Mouse (Mus musculus) stomach, embryonic 15.5 days (tissue): ENCODE results near the gene Fam71b. TPM values are rescaled to one million over a fixed set of nuclear protein-coding genes. Genes with fewer than 3 reads are reported as not detected.

Experiments used
- ATAC-seq: fragments of 200-750 bp; cut with Nextera tagmentation; 2 replicates; pipeline ENCODE4 v1.8.0; 2017; ENCODE audit warnings: low read depth, moderate number of reproducible peaks, moderate TSS enrichment; ENCODE audit not compliant: insufficient read depth, low FRiP score
- H3K27ac ChIP-seq: fragments of 300-500 bp; sonication (generic); 2 replicates; pipeline ENCODE4 v1.5.1; 2015; ENCODE audit warnings: mild to moderate bottlenecking, inconsistent platforms
- H3K27me3 ChIP-seq: fragments of 300-500 bp; sonication (generic); replicated peaks from 2 replicates; pipeline ENCODE4 v1.6.1; 2015; ENCODE audit warnings: inconsistent platforms
- H3K36me3 ChIP-seq: fragments of 300-500 bp; sonication (generic); 2 replicates; pipeline ENCODE4 v1.6.1; 2015; ENCODE audit warnings: inconsistent platforms
- H3K4me1 ChIP-seq: fragments of 300-500 bp; sonication (generic); 2 replicates; pipeline ENCODE4 v1.6.1; 2015; ENCODE audit warnings: inconsistent platforms
- H3K4me2 ChIP-seq: fragments of 300-500 bp; sonication (generic); 2 replicates; pipeline ENCODE4 v1.6.1; 2015; ENCODE audit warnings: mild to moderate bottlenecking, inconsistent platforms
- H3K4me3 ChIP-seq: fragments of 300-500 bp; sonication (generic); replicated peaks from 2 replicates; pipeline ENCODE4 v1.5.1; 2015; ENCODE audit warnings: inconsistent platforms
- H3K9ac ChIP-seq: fragments of 300-500 bp; sonication (generic); 2 replicates; pipeline ENCODE4 v1.6.1; 2015; ENCODE audit warnings: inconsistent platforms
- H3K9me3 ChIP-seq: fragments of 300-500 bp; sonication (generic); 2 replicates; pipeline ENCODE4 v1.6.1; 2016; ENCODE audit warnings: inconsistent platforms
- WGBS: fragments of 180-500 bp; shearing (Covaris S2); methylation state at CpG from one replicate; pipeline ENCODE4 v1.1.7; 2015; 5-methylcytosine and 5-hydroxymethylcytosine counted together
- polyA plus RNA-seq: library from polyadenylated mRNA; unstranded; fragments of >200 nt; fragmentation: Nextera tagmentation; extraction: Ambion mirVana; gene quantifications from 2 replicates; pipeline ENCODE4 v1.2.1, GENCODE M21; 2015

Gene Fam71b
- polyA plus RNA-seq, 1 experiment from 2014 or later = not detected

- Histone ChIP-seq H3K9me3 (no peaks in the 10 kb centered on the region), H3K9ac (no peak overlapping the region), H3K27ac (no peak overlapping the region), H3K27me3 (no peaks in the 10 kb centered on the region), H3K36me3 (no peaks in the 10 kb centered on the region), H3K4me1 (no peaks in the 10 kb centered on the region), H3K4me2 (no peak overlapping the region), H3K4me3 (no peak overlapping the region)
- WGBS = 71% methylated on average over 6 of the region's 6 CpGs
- ATAC-seq = no peak
Observed at GRCm38 (mm10) chr11:46388438-46388837, 7.9 kb upstream of the Fam71b start.

- no peak within 1 kb of the TSS for H3K9ac ChIP-seq
- no peaks in the 10 kb centered on the region for H3K27me3 ChIP-seq
- no peak within 1 kb of the TSS for H3K4me2 ChIP-seq
- no peaks in the 10 kb centered on the region for H3K36me3 ChIP-seq
- H3K4me3 ChIP-seq = no peak within 1 kb of the TSS
- ATAC-seq = no peak
- WGBS = 75% methylated on average over 13 of the region's 13 CpGs
- H3K27ac ChIP-seq = no peak within 1 kb of the TSS
- H3K4me1 ChIP-seq = no peaks in the 10 kb centered on the region
- H3K9me3 ChIP-seq = no peaks in the 10 kb centered on the region
Observed at GRCm38 (mm10) chr11:46389336-46390117, 6.8 kb upstream of the Fam71b start, which contains the start of gene Itk. TSS of gene Itk (minus strand) at chr11:46389515.

DNA sequence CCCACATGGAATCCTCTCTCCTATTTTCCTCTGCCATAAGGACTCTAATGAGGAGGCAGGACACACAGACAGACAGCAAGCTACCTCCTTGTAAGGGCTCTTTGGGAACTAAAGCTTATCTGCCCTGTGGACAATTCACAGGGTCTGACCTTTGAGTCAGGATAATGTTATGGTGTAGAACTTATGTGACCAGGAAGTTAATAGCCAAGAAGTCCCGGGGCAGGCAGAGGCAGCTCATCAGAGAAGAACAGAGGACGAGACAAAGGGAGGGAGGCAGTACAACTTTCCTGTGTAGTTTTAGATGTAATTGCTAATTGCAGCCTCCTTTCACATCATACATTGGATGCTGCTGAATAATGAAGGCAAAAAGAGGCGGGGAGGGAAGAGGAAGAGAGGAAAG is 5.7 kb upstream of the Fam71b start:
- no peaks in the 10 kb centered on the region for H3K27me3 ChIP-seq

GRCm38 (mm10) chr11:46392890-46393289 is 3.5 kb upstream of the Fam71b start:
- ATAC-seq = no peak
- Histone ChIP-seq H3K27me3 (no peaks in the 10 kb centered on the region), H3K36me3 (no peaks in the 10 kb centered on the region), H3K4me3 (no peak overlapping the region), H3K4me1 (no peaks in the 10 kb centered on the region), H3K9me3 (no peaks in the 10 kb centered on the region), H3K4me2 (no peak overlapping the region), H3K9ac (no peak overlapping the region), H3K27ac (no peak overlapping the region)
- 69% methylated on average over 7 of the region's 7 CpGs for WGBS

More for the DNA sequence above, 5.7 kb upstream of the Fam71b start:
- Histone ChIP-seq H3K4me3 (no peak overlapping the region), H3K4me2 (no peak overlapping the region), H3K4me1 (no peaks in the 10 kb centered on the region), H3K27ac (no peak overlapping the region), H3K36me3 (no peaks in the 10 kb centered on the region), H3K9ac (no peak overlapping the region), H3K9me3 (no peaks in the 10 kb centered on the region)
- 62% methylated on average over 3 of the region's 3 CpGs for WGBS
- no peak for ATAC-seq

DNA sequence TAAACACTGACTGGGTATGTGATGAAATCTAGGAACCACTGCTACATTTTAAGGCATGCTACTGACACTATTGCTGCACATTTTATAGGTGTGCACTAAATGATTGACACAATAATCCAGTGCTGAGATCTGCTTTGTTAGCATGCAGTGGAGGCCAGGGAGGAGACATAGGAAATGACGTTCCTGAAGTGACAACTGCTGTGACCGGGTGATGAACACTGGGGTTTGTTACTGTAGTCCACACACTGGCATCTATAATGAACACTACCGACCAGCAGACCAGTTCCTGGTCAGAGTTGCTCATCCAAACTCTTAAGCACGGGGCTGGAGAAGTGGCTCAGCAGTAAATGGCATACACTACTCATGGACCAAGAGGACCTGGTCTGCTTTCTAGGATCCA is 2.9 kb upstream of the Fam71b start:
- ATAC-seq = no peak
- H3K9ac ChIP-seq = no peak overlapping the region
- H3K27me3 ChIP-seq = no peaks in the 10 kb centered on the region
- no peak overlapping the region for H3K27ac ChIP-seq
- no peak overlapping the region for H3K4me2 ChIP-seq
- no peaks in the 10 kb centered on the region for H3K4me1 ChIP-seq
- H3K36me3 ChIP-seq = no peaks in the 10 kb centered on the region
- 80% methylated on average over 4 of the region's 4 CpGs for WGBS
- H3K4me3 ChIP-seq = no peak overlapping the region
- H3K9me3 ChIP-seq = no peaks in the 10 kb centered on the region

DNA sequence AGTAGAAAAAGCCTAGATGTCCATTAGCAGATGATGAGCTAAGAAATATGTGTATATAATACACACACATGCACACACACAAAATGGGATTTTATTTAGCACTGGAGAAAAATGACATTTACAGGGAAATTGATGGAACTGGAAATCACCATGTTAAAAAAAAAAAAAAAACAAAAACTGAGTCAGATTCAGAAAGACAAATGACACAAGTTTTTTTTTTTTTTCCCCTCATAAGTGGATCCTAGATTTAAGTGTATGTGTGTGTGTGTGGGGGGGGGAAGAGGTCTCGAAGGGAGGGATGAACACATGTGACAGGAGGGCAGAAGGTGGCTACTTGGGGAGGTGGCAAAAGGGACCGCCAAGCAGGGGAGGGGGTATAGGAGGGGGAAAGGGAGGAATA is 1.3 kb upstream of the Fam71b start:
- no peak overlapping the region for H3K4me2 ChIP-seq
- ATAC-seq = no peak
- H3K4me1 ChIP-seq = no peaks in the 10 kb centered on the region
- WGBS = 74% methylated on average over 2 of the region's 2 CpGs
- H3K27me3 ChIP-seq = no peaks in the 10 kb centered on the region
- H3K4me3 ChIP-seq = no peak overlapping the region
- no peaks in the 10 kb centered on the region for H3K36me3 ChIP-seq
- H3K9ac ChIP-seq = no peak overlapping the region
- H3K9me3 ChIP-seq = no peaks in the 10 kb centered on the region
- H3K27ac ChIP-seq = no peak overlapping the region

DNA sequence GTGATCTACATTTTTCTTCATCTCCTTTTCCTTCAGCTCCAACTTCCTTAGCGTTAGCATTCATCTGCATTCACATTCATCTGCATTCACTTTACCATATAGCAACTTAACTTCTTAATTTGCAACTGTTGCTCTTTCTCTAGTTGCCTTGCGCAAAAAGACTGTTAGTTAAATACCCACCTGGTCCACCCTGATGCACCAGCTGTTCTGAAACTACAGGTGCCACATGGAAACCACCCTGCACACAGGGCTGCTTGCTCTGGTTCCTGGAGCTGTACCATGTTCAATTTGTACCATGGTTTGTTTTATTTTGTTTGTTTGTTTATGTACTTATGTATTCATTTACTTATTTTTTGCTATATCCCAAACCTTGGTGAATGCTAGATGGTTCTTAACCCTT is 661 bp upstream of the Fam71b start:
- H3K36me3 ChIP-seq = no peaks in the 10 kb centered on the region
- H3K4me1 ChIP-seq = no peaks in the 10 kb centered on the region
- H3K4me3 ChIP-seq = no peak overlapping the region
- WGBS = 87% methylated on average over 2 of the region's 2 CpGs
- H3K27me3 ChIP-seq = no peaks in the 10 kb centered on the region
- no peak overlapping the region for H3K9ac ChIP-seq
- no peak overlapping the region for H3K4me2 ChIP-seq
- no peaks in the 10 kb centered on the region for H3K9me3 ChIP-seq
- no peak overlapping the region for H3K27ac ChIP-seq
- ATAC-seq = no peak

DNA sequence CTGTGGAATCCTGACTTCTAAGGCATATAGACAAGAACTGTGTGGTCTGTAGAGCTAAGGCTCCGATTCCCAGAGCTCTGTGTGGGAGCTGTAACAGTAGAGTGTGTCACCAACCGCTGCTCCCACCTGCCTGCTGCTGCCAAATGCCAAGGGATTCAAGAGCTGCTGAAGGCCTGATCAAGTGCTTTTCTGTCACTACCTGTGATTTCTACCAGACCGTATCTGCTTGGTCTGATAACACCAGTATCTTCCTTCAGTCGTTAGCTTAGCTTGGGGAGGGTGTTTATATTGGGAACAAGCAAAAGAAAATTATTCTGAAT is 461 bp downstream of the Fam71b start:
- WGBS = 72% methylated on average over 4 of the region's 4 CpGs
- no peaks in the 10 kb centered on the region for H3K9me3 ChIP-seq
- no peaks in the 10 kb centered on the region for H3K36me3 ChIP-seq
- no peak overlapping the region for H3K4me3 ChIP-seq
- no peak overlapping the region for H3K27ac ChIP-seq
- H3K9ac ChIP-seq = no peak overlapping the region
- H3K4me2 ChIP-seq = no peak overlapping the region
- H3K27me3 ChIP-seq = no peaks in the 10 kb centered on the region
- no peaks in the 10 kb centered on the region for H3K4me1 ChIP-seq
- no peak for ATAC-seq

DNA sequence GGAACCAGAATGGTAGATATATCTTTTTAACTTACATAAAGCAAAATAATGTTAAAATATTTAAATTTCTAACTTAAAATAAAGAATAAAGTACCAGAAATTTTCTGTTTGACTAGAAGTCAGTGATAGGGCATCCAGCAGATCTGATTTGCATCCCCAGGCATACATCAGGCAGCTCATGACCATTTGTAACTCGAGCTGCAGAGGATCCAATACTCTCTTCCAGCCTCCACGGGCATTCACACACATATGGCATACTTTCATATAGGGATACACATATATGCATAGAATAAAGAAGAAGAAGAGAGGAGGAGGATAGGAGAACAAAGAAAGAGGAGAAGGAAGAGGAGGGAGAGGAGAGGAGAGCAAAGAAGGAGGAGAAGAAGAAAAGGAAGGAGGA is 1.5 kb downstream of the Fam71b start:
- H3K9ac ChIP-seq = no peak overlapping the region
- whole genome bisulfite sequencing = 43% methylated on average over 2 of the region's 2 CpGs
- no peak for ATAC-seq

DNA sequence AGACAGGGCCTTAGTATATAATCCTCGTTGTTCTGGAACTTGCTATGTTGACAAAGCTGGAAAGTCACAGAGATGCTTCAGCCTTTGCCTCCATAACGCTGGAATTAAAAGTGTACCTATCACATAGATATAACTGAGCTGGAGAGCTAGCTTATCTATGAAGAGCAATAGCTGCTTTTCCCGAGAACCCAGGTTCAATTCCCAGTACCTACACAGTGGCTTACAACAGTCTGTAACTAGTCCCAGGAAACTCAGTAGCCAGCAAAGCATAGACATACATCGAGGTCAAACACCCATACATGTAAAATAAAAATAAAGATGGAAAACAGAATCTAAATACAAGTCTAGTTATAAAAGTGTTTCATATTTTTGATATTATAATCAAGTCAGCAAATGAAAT is 2.1 kb downstream of the Fam71b start:
- no peak overlapping the region for H3K9ac ChIP-seq
- no peaks in the 10 kb centered on the region for H3K9me3 ChIP-seq
- no peak overlapping the region for H3K4me3 ChIP-seq
- no peaks in the 10 kb centered on the region for H3K36me3 ChIP-seq
- no peak for ATAC-seq
- no peaks in the 10 kb centered on the region for H3K4me1 ChIP-seq
- H3K4me2 ChIP-seq = no peak overlapping the region
- WGBS = 80% methylated on average over 4 of the region's 4 CpGs
- no peaks in the 10 kb centered on the region for H3K27me3 ChIP-seq
- no peak overlapping the region for H3K27ac ChIP-seq

More for the DNA sequence above, 1.5 kb downstream of the Fam71b start:
- Histone ChIP-seq H3K27ac (no peak overlapping the region), H3K4me3 (no peak overlapping the region), H3K9me3 (no peaks in the 10 kb centered on the region), H3K27me3 (no peaks in the 10 kb centered on the region), H3K4me1 (no peaks in the 10 kb centered on the region), H3K4me2 (no peak overlapping the region), H3K36me3 (no peaks in the 10 kb centered on the region)

GRCm38 (mm10) chr11:46398933-46399383 is 2.6 kb downstream of the Fam71b start:
- H3K4me2 ChIP-seq = no peak overlapping the region
- H3K4me1 ChIP-seq = no peaks in the 10 kb centered on the region
- no peak for ATAC-seq
- no peak overlapping the region for H3K27ac ChIP-seq
- H3K9me3 ChIP-seq = no peaks in the 10 kb centered on the region
- no peak overlapping the region for H3K4me3 ChIP-seq
- no peak overlapping the region for H3K9ac ChIP-seq
- no peaks in the 10 kb centered on the region for H3K27me3 ChIP-seq
- no peaks in the 10 kb centered on the region for H3K36me3 ChIP-seq
- 64% methylated on average over 5 of the region's 5 CpGs for WGBS

- Histone ChIP-seq H3K27ac (no peak overlapping the region), H3K4me3 (no peak overlapping the region), H3K9ac (no peak overlapping the region), H3K4me1 (no peaks in the 10 kb centered on the region), H3K27me3 (no peaks in the 10 kb centered on the region), H3K36me3 (no peaks in the 10 kb centered on the region), H3K9me3 (no peaks in the 10 kb centered on the region), H3K4me2 (peak overlapping the region; percentile 34; the same call in 1 of the 2 replicates)
- ATAC-seq = 0 out of 2 replicates have a peak, but pooled peaks have one; percentile 39
- WGBS = 57% methylated on average over 12 of the region's 12 CpGs
Observed at GRCm38 (mm10) chr11:46401555-46401954, 5.2 kb downstream of the Fam71b start.

- Histone ChIP-seq H3K4me3 (no peak overlapping the region), H3K9me3 (no peaks in the 10 kb centered on the region), H3K4me1 (no peaks in the 10 kb centered on the region), H3K36me3 (no peaks in the 10 kb centered on the region), H3K9ac (no peak overlapping the region), H3K27ac (no peak overlapping the region), H3K4me2 (no peak overlapping the region), H3K27me3 (no peaks in the 10 kb centered on the region)
- ATAC-seq = no peak
- 83% methylated on average over 16 of the region's 16 CpGs for WGBS
Observed at GRCm38 (mm10) chr11:46404986-46405385, 8.6 kb downstream of the Fam71b start.
